Comparison of ENCODE assay signal across 8 mouse cellular contexts in genomic region chr7:43465344-43466098, GRCm38 (mm10). TPM values are rescaled to one million over a fixed set of nuclear protein-coding genes. Genes with fewer than 3 reads are reported as not detected.
DNase-seq lines count a peak whose midpoint lies in the region.

No protein-coding gene starts in this region.

- intact Hi-C loops in gastrocnemius, postnatal 14 days (cut with DNase I; ENCODE audit: low total_unique reads): no loop called here
- intact Hi-C loops in left cerebral cortex, postnatal 25 days (cut with DNase I): loop anchor here (1.0 to 5.0 kb wide), 2 partner anchors 42 to 97 kb away; partner anchors contain the start of gene Zfp658

- peak; percentile 85 for DNase-seq in adrenal gland, adult 8-10 months
- peak; percentile 90 for DNase-seq in embryo, embryonic 11 days
- DNase-seq in gastrocnemius, postnatal 14 days: peak; percentile 88
- peak; percentile 98 for DNase-seq in induced T-regulatory cell, adult 2 months (ENCODE audit: low read depth)
- DNase-seq in left cerebral cortex, postnatal 25 days (ENCODE audit: low spot score in 2 of 2): peak; percentile 80
- peak; percentile 84 for DNase-seq in mesoderm, embryonic 11.5 days (ENCODE audit: low read depth, low spot score)
- DNase-seq in right cerebral cortex, postnatal 25 days: peak; percentile 73
- peak; percentile 79 to 89 for DNase-seq in urinary bladder, postnatal 36 days (ENCODE audit: low spot score in 2 of 2)

RNA-seq across cellular contexts. Expression of gene Vsig10l, which starts 2.6 kb away (rescaled TPM):
- total RNA-seq in adrenal gland, adult 8-10 months (2022): 1 to 10 TPM; 1.3 to 4.3 (median 3.1) TPM
- total RNA-seq in gastrocnemius, postnatal 14 days (2021): 1 to 10 TPM; 1.4 to 1.8 TPM
- 1 to 10 TPM; 2.0 to 2.8 TPM for total RNA-seq in left cerebral cortex, postnatal 25 days (2021)

RNA-seq across cellular contexts. Expression of gene Gm45233, which starts 21.6 kb away (rescaled TPM):
- total RNA-seq in adrenal gland, adult 8-10 months (2022): 1 to 10 TPM in 1 of 4 experiments, under 1 TPM in 2, not detected in 1; 0.35 to 3.3 (median 0.80) TPM
- total RNA-seq in gastrocnemius, postnatal 14 days (2021): under 1 TPM in 1 of 2 experiments, not detected in 1; 0.80 TPM
- under 1 TPM in 1 of 2 experiments, not detected in 1; 0.53 TPM for total RNA-seq in left cerebral cortex, postnatal 25 days (2021)

RNA-seq across cellular contexts. Expression of gene Etfb, which starts 21.6 kb away (rescaled TPM):
- 100 to 1,000 TPM; 286 to 399 (median 360) TPM for total RNA-seq in adrenal gland, adult 8-10 months (2022)
- 100 to 1,000 TPM; 341 to 442 TPM for total RNA-seq in gastrocnemius, postnatal 14 days (2021)
- 10 to 100 TPM; 52.2 to 59.1 TPM for total RNA-seq in left cerebral cortex, postnatal 25 days (2021)

RNA-seq across cellular contexts. Expression of gene Iglon5, which starts 24.4 kb away (rescaled TPM):
- total RNA-seq in adrenal gland, adult 8-10 months (2022): 1 to 10 TPM; 2.9 to 4.8 (median 3.6) TPM
- total RNA-seq in gastrocnemius, postnatal 14 days (2021): under 1 TPM; 0.27 to 0.70 TPM
- total RNA-seq in left cerebral cortex, postnatal 25 days (2021): 10 to 100 TPM; 28.4 to 28.9 TPM

RNA-seq across cellular contexts. Expression of gene Cldnd2, which starts 24.9 kb away (rescaled TPM):
- total RNA-seq in adrenal gland, adult 8-10 months (2022): not detected
- not detected for total RNA-seq in gastrocnemius, postnatal 14 days (2021)
- total RNA-seq in left cerebral cortex, postnatal 25 days (2021): not detected

Comparison
In these comparisons a context has a peak if more than half of its experiments do, and no peak if none do; other contexts are left out.
1. Peak in every context shown above with its lines: DNase-seq.
2. RNA of gene Etfb, which starts 21.6 kb away (total RNA-seq): 341 to 442 TPM in gastrocnemius, postnatal 14 days and 286 to 399 TPM in adrenal gland, adult 8-10 months; 52.2 to 59.1 TPM in left cerebral cortex, postnatal 25 days; every median in the first group is over 4 times any median in the second.